Mouse (Mus musculus) thymus, adult 2 months (tissue): Measurements from ENCODE around the gene Dusp7. TPM values are rescaled to one million over a fixed set of nuclear protein-coding genes. Genes with fewer than 3 reads are reported as not detected.

Experiments
- DNase-seq: peaks from one replicate; pipeline ENCODE4 v3.0.0; 2021
- H3K27ac ChIP-seq: fragments of 200-500 bp; 2 replicates; pipeline ENCODE4 v1.5.1; 2012; ENCODE audit warnings: low read length, control low read depth; ENCODE audit not compliant: control insufficient read depth, insufficient read depth
- H3K27me3 ChIP-seq: fragments of 200-500 bp; 2 replicates; pipeline ENCODE4 v1.6.1; 2012; ENCODE audit warnings: mild to moderate bottlenecking, low read length, moderate library complexity, mixed read lengths; ENCODE audit not compliant: control insufficient read depth, insufficient read depth
- H3K36me3 ChIP-seq: fragments of 200-500 bp; 2 replicates; pipeline ENCODE4 v1.6.1; 2012; ENCODE audit warnings: mild to moderate bottlenecking, low read length, moderate library complexity; ENCODE audit not compliant: control insufficient read depth, insufficient read depth
- H3K4me1 ChIP-seq: fragments of 200-500 bp; replicated peaks from 2 replicates; pipeline ENCODE4 v1.6.1; 2012; ENCODE audit warnings: low read length; ENCODE audit not compliant: control insufficient read depth, insufficient read depth
- H3K4me3 ChIP-seq: fragments of 200-500 bp; 2 replicates; pipeline ENCODE4 v1.5.1; 2012; ENCODE audit warnings: mild to moderate bottlenecking, low read length, control low read depth, moderate library complexity; ENCODE audit not compliant: control insufficient read depth, insufficient read depth
- CTCF ChIP-seq: fragments of 200-500 bp; IDR thresholded peaks from 2 replicates; pipeline ENCODE4 v1.5.1; 2012; ENCODE audit warnings: mild to moderate bottlenecking, control low read depth, low read length, moderate library complexity, borderline replicate concordance; ENCODE audit not compliant: control insufficient read depth, poor library complexity, insufficient read depth; ENCODE audit errors: extremely low read depth
- POLR2A ChIP-seq: fragments of 200-500 bp; IDR thresholded peaks from 2 replicates; pipeline ENCODE4 v1.6.1; 2012; ENCODE audit warnings: mild to moderate bottlenecking, low read length, control low read depth, moderate library complexity; ENCODE audit not compliant: control insufficient read depth, poor library complexity, insufficient read depth; ENCODE audit errors: extremely low read depth
- WGBS: fragments of 180-500 bp; shearing (Covaris S2); methylation state at CpG from one replicate; pipeline ENCODE4 v1.1.7; 2018; 5-methylcytosine and 5-hydroxymethylcytosine counted together
- polyA plus RNA-seq: library from polyadenylated mRNA; depleted of rRNA; stranded (reverse); fragments of >200 nt; gene quantifications from 2 replicates; pipeline ENCODE4 v1.2.3, GENCODE M21; 2012

Gene Dusp7
- polyA plus RNA-seq, 1 experiment = 75.3 TPM

- no peak overlapping the region for H3K27ac ChIP-seq
- H3K4me3 ChIP-seq = no peak overlapping the region
- H3K4me1 ChIP-seq = no peaks in the 10 kb centered on the region
- TF ChIP-seq POLR2A = no peak
- WGBS = 92% methylated on average over 5 of the region's 5 CpGs
- no peak for DNase-seq
- no peaks in the 10 kb centered on the region for H3K27me3 ChIP-seq
- no peaks in the 10 kb centered on the region for H3K36me3 ChIP-seq
These were observed 33.7 kb downstream of the Dusp7 start for GRCm38 (mm10) chr9:106402149-106402548.

GRCm38 (mm10) chr9:106402607-106403375 lies 34.4 kb downstream of the Dusp7 start:
- Histone ChIP-seq H3K4me3 (no peak overlapping the region), H3K27ac (no peak overlapping the region), H3K36me3 (no peaks in the 10 kb centered on the region), H3K4me1 (no peaks in the 10 kb centered on the region), H3K27me3 (no peaks in the 10 kb centered on the region)
- DNase-seq = no peak
- TF ChIP-seq POLR2A (no peak), CTCF (no peak)
- 90% methylated on average over 16 of the region's 16 CpGs for whole genome bisulfite sequencing

DNA sequence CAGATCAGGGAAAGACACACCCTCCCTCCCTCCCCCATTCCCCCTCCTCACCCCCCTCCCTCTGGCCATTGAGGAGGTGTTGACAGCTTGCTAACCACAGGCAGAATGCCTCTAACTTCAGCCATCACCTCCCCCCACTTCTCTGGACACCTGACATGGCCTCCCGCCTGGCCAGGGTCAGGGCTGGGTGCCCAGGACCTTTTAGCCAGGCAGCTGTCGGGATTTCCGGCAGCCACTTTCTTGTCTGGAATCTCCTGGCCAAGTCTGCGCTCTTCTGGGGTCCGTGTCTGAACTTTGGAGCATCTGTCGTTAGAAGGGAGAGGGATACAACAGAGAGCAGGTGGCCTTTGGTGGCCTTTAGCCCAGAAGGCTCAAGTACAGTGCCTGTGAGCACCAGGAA lies 36.8 kb downstream of the Dusp7 start:
- TF ChIP-seq POLR2A (no peak), CTCF (no peak)
- Histone ChIP-seq H3K4me3 (no peak overlapping the region), H3K27ac (no peak overlapping the region), H3K36me3 (no peaks in the 10 kb centered on the region), H3K27me3 (no peaks in the 10 kb centered on the region), H3K4me1 (no peaks in the 10 kb centered on the region)
- DNase-seq = no peak
- 88% methylated on average over 6 of the region's 6 CpGs for WGBS

DNA sequence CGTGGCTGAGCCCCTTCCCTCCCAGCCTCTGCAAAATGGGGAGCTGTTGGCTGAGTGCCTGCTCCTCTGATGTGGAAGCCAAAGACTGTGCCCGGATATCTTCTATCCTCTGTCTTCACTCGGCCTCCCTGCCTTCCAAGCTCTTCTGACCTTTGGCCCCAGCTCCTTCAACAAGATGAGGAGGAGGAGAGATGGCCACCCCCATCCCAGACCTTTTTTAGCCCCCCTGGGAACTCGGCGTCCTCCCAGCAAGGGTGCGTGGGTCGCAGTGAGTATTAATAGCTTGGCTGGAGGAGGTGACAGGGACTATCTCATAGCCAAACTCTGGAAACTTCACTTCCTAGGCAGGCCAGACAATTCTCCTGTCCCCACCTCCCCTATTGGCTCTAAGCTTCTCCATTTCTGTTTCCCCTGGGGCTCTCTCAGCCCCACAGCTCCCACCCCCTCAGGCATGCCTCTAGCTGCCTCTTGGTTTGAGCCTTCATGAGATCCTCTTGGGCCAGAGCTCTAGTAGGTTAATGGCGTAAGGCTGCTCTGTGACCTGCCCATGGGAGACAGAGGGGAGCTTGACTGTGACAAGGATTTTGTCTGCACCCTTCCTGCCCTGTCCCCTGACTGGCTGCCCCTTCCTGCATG lies 38.1 kb downstream of the Dusp7 start:
- WGBS = 81% methylated on average over 8 of the region's 8 CpGs
- TF ChIP-seq CTCF = no peak
- no peaks in the 10 kb centered on the region for H3K27me3 ChIP-seq
- no peaks in the 10 kb centered on the region for H3K36me3 ChIP-seq
- no peak overlapping the region for H3K4me3 ChIP-seq
- peaks cover 10% of the 10 kb centered on the region for H3K4me1 ChIP-seq
- DNase-seq = no peak
- no peak overlapping the region for H3K27ac ChIP-seq

DNA sequence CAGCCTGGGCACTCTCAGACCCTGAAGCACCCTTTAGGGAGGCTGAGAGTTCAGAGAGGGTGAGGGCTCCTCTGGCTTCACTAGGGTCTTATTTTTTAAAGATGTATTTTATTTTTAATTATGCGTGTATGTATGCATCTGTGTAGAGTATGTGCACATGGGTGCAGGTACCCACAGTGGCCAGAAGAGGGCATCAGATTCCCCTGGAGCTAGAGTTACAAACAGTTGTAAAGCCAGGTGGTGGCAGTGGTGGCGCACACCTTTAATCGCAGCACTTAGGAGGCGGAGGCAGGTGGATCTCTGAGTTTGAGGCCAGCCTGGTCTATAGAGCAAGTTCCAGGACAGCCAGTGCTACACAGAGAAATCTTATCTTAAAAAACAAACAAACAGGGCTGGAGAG lies 40.7 kb downstream of the Dusp7 start:
- no peak for DNase-seq
- WGBS = 99% methylated on average over 4 of the region's 4 CpGs
- no peaks in the 10 kb centered on the region for H3K27me3 ChIP-seq
- H3K4me3 ChIP-seq = no peak overlapping the region
- TF ChIP-seq POLR2A = no peak
- no peak for TF ChIP-seq CTCF
- no peaks in the 10 kb centered on the region for H3K36me3 ChIP-seq
- peaks cover 10% of the 10 kb centered on the region for H3K4me1 ChIP-seq
- no peak overlapping the region for H3K27ac ChIP-seq

DNA sequence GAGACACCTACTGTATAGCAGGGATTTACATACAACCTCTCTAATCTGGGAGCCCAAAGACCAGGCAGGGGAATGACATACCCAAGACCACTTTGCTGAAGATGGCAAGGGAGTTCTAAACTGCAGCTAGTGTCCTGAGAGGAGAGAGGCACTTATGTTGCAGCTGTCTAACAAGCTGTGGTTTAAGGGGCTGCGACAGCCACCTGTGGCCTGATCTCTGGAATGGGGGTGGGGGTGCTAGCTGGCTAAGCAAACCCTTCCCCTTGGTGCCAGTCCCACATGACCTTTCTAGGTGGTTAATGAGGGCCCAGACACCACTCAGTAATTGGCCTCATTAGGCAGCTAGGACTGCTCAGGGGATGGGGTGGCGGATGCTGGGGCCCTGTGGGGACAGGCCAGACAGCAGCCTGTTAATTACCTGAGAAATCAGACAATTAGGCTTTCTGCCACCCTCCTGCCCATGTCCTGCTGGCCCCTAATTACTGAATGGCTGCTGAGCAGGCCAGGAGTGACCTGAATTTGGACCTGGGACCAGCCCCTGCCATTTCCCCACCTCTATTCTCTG lies 41.7 kb downstream of the Dusp7 start:
- no peaks in the 10 kb centered on the region for H3K36me3 ChIP-seq
- no peak overlapping the region for H3K4me3 ChIP-seq
- DNase-seq = no peak
- H3K4me1 ChIP-seq = peaks cover 10% of the 10 kb centered on the region
- no peaks in the 10 kb centered on the region for H3K27me3 ChIP-seq
- TF ChIP-seq POLR2A (no peak), CTCF (no peak)
- no peak overlapping the region for H3K27ac ChIP-seq
- 53% methylated on average over 2 of the region's 2 CpGs for whole genome bisulfite sequencing

DNA sequence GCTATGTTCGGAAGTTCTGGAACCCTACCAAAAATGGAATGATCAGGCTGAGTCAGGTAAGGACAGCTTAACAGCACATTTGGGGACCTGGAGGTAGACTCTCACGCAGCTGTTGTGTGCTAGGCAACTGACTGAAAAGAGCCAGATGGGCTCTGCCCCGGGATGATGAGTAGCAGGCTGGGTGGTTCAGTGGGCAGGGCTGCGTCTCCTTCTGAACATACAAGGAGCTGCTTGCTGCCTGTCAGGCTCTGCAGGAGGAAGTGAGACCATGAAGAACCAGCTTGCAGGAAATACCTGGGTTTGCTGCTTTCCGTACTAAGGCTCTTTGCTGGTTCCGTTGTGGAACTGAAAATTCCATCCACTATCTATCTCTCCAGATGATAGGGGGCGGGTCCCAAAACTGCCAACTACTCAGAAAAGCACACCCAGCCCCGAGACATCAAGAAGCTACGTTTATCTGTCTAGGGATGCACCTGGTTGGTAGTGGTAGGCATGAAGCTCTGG lies 42.7 kb downstream of the Dusp7 start:
- H3K36me3 ChIP-seq = no peaks in the 10 kb centered on the region
- H3K27ac ChIP-seq = no peak overlapping the region
- WGBS = 14% methylated on average over 9 of the region's 9 CpGs
- peaks cover 10% of the 10 kb centered on the region for H3K4me1 ChIP-seq
- no peak for DNase-seq
- no peaks in the 10 kb centered on the region for H3K27me3 ChIP-seq
- no peak overlapping the region for H3K4me3 ChIP-seq
- no peak for TF ChIP-seq CTCF
